Mouse (Mus musculus) thymus, postnatal 36 days (tissue): Measurements from ENCODE around the gene Popdc2.

Experiments
- DNase-seq, 2 experiments: peaks; one replicate each; pipeline ENCODE4 v3.0.0; 2022; ENCODE audit warnings: mixed read lengths in 2 of 2

Gene Popdc2

GRCm38 (mm10) chr16:38377546-38377945 lies 15.5 kb downstream of the Popdc2 start:
- no peak for DNase-seq

- no peak for DNase-seq
Measured at GRCm38 (mm10) chr16:38378591-38378990, 16.6 kb downstream of the Popdc2 start.

- no peak for DNase-seq
Measured at GRCm38 (mm10) chr16:38379088-38379487, 17.1 kb downstream of the Popdc2 start.

- no peak for DNase-seq
Measured at GRCm38 (mm10) chr16:38379493-38379892, 17.5 kb downstream of the Popdc2 start.

- no peak for DNase-seq
Measured at GRCm38 (mm10) chr16:38379926-38380325, 17.9 kb downstream of the Popdc2 start.

GRCm38 (mm10) chr16:38383683-38384082 lies 21.7 kb downstream of the Popdc2 start:
- no peak for DNase-seq

- no peak for DNase-seq
Measured at GRCm38 (mm10) chr16:38385184-38385634, 23.2 kb downstream of the Popdc2 start.

GRCm38 (mm10) chr16:38385700-38386099 lies 23.7 kb downstream of the Popdc2 start:
- no peak for DNase-seq

GRCm38 (mm10) chr16:38387389-38387788 lies 25.4 kb downstream of the Popdc2 start:
- no peak for DNase-seq

GRCm38 (mm10) chr16:38388757-38389156 lies 26.7 kb downstream of the Popdc2 start:
- DNase-seq, result no peak

GRCm38 (mm10) chr16:38389284-38389893 lies 27.4 kb downstream of the Popdc2 start:
- no peak for DNase-seq

GRCm38 (mm10) chr16:38390322-38390721 lies 28.3 kb downstream of the Popdc2 start:
- no peak for DNase-seq

GRCm38 (mm10) chr16:38392126-38392894 lies 30.3 kb downstream of the Popdc2 start:
- DNase-seq, result no peak

- DNase-seq, result no peak
Measured at GRCm38 (mm10) chr16:38394191-38394618, 32.2 kb downstream of the Popdc2 start.

- DNase-seq, result no peak
Measured at GRCm38 (mm10) chr16:38395060-38395730, 33.2 kb downstream of the Popdc2 start.

- no peak for DNase-seq
Measured at GRCm38 (mm10) chr16:38396155-38396554, 34.1 kb downstream of the Popdc2 start.

GRCm38 (mm10) chr16:38398266-38398665 lies 36.3 kb downstream of the Popdc2 start:
- DNase-seq, result no peak

GRCm38 (mm10) chr16:38399076-38399475 lies 37.1 kb downstream of the Popdc2 start:
- no peak for DNase-seq

- peak; percentile 59 to 70 for DNase-seq
Measured at GRCm38 (mm10) chr16:38399531-38400231, 37.7 kb downstream of the Popdc2 start.

GRCm38 (mm10) chr16:38400311-38400960 lies 38.4 kb downstream of the Popdc2 start:
- no peak for DNase-seq

GRCm38 (mm10) chr16:38401468-38401867 lies 39.5 kb downstream of the Popdc2 start:
- DNase-seq, result no peak

- peak; percentile 33 to 55 for DNase-seq
Measured at GRCm38 (mm10) chr16:38403639-38404038, 41.6 kb downstream of the Popdc2 start.
